Mouse (Mus musculus) gastrocnemius, postnatal 36 days (tissue): ENCODE data around the gene BC049715. TPM values are rescaled to one million over a fixed set of nuclear protein-coding genes. Genes with fewer than 3 reads are reported as not detected.
A peak's percentile ranks its signal among the peaks of the same experiment; 100 is the strongest.
"Not testable (repeated sequence)": the region's sequence is repeated elsewhere in the genome, so short reads cannot be mapped to it uniquely, and the experiment has no call there.

Experiments used
- DNase-seq, 2 experiments: peaks; one replicate each; pipeline ENCODE4 v3.0.0; 2022
- intact Hi-C: fragments of 180-260 bp; cut with DNase I; formaldehyde crosslinking; loops from one replicate; pipeline ENCODE4 v1.15.1; 2025
- microRNA-seq, 2 experiments: library from miRNA; unstranded; fragments of <30 nt; microRNA quantifications; one replicate each; pipeline ENCODE4 v1.2.0; 2021
- total RNA-seq, 2 experiments: library from RNA; stranded (reverse); gene quantifications; 2 replicates each; pipeline ENCODE4 v1.2.3; 2021

BC049715 gene
- total RNA-seq, 2 experiments from 2014 or later: 0.07 to 0.20 TPM

DNA sequence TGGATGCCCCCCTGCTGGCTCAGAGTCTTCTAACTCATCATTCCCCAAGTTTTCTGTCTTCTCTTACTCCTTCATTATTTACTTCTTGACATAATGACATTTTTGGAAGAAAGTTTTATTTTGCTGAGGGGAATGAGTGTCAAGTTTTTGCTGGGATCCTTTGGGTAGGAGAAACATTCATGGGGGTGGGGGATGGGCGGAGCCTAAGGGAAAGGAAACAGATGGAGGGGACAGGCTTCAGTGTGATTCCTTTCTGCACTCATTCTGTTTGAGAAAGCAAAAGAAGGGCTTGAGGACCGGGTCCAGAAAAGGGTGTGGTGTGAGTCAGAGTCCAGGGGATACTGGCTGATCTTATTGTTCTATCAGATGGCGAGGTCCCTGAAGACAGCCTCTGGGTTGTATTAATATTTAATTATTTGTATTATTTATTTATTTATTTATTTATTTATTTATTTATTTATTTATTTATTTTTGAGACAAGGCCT lies 56.0 kb downstream of the BC049715 start:
- DNase-seq: no peak
- intact Hi-C loops: no loop called here

DNA sequence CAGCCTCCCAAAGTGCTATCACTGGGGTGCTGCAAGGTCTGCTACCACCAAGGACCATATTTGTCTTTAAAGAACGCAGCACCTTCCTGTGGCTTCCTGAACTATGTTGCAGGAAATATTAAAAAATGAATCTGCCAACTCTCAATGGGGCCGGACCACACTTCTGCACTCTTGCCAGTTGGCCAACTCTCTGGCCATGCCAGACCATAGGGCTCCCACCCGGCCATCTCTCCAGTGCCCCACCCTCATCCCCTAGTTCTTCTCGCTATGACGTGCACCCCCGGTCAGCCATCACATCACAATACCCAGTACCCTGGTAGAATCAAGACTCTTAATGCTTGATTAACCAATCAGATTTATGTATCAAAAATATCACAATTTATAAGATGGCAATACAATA lies 56.5 kb downstream of the BC049715 start:
- DNase-seq: no peak
- intact Hi-C loops: no loop called here

DNA sequence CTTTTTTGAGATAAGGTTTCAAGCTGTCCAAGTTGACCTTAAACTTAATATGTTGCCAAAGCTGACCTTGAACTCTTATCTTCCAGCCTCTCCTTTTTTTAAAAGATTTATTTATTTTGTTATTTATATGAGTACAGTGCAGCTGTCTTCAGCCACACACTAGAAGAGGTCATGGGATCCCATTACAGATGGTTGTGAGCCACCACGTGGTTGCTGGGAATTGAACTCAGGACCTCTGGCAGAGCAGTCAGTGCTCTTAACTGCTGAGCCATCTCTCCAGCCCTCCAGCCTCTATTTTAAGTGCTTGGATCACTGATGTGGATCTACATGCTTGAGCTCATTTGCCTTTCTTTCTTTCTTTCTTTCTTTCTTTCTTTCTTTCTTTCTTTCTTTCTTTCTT lies 57.3 kb downstream of the BC049715 start:
- DNase-seq, intact Hi-C loops: not testable (repeated sequence)

DNA sequence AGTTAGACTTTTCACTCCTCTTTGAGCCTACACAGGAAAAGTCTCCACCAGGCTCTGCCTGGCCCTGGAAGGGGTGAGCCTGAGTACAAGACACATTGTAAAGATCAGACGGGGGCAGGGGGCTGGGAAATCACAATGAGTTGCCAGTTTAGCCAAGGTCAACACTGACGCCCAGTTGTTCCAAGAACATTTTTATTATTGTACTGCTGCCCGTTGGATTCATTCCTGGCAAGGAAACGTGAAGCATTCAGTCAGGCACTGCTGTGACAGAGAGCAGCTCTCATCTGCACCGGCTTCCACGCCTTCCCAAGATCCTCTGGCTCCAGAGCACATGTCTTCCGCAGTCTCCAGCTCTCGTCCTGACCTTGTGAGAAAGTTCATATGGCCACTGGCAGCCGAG lies 60.4 kb downstream of the BC049715 start:
- peak; percentile 25 to 32 for DNase-seq
- intact Hi-C loops: no loop called here

DNA sequence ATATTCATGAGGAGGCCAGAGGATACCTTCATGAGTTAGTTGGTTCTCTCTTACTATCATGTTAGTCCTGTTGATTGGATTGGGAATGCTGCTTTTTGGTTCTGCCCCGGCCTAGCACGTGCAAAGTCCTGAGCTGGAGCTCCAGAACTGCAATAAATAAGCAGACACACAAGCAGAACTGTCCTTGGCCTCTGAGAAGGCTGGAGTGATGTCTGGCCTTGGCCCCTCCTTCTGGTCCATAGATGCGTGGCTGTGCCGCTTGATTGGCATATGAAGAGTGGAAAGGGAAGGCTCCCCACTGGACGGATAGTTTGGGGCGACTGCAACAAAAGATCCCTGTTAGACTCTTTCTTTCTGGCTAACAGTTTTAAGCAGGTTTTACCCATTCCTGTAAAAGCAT lies 61.6 kb downstream of the BC049715 start:
- no peak for DNase-seq
- intact Hi-C loops: no loop called here

DNA sequence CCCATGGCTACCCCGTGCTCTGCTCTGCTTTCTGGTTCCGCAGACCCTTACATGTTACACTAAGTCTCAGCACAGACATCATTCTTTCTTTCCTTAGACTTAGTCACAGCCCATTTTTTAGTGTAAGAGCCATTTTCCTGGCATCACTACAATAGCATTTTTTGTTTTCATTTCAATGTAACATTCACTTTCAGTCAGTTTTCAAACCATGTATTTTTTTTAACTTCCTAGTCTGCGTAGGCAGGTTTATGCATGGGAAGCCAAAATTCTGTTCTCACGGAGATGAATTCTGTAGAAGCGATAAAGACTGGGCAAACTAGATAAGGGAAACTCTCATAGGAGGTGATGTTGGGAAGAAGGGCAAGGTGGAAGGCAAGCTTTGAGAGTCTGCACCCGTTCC lies 62.1 kb downstream of the BC049715 start:
- intact Hi-C loops: no loop called here
- DNase-seq: no peak

Small RNAs within 50 kb of the gene (microRNA-seq; reads per million reads assigned to microRNA genes)
- gene Gm44364: 0 reads per million in 2 experiments

Other genes starting within 250 kb of the BC049715 start
- 10 to 100 TPM; 13.7 to 16.8 TPM for gene Plbd1, start 165.7 kb upstream of the BC049715 start, total RNA-seq
- gene Gucy2c, start 45.9 kb upstream of the BC049715 start, total RNA-seq: not detected
- gene Hist4h4, start 23.2 kb upstream of the BC049715 start, total RNA-seq: 1 to 10 TPM; 4.8 to 4.9 TPM
- gene H2afj, start 19.4 kb upstream of the BC049715 start, total RNA-seq: 10 to 100 TPM; 11.3 to 12.8 TPM
- 10 to 100 TPM; 43.3 to 45.5 TPM for gene Wbp11, start 607 bp downstream of the BC049715 start, total RNA-seq
- under 1 TPM; 0.15 to 0.69 TPM for gene Smco3, start 7.8 kb downstream of the BC049715 start, total RNA-seq
- gene Art4, start 30.1 kb downstream of the BC049715 start, total RNA-seq: under 1 TPM in 1 of 2 experiments, not detected in 1; 0.13 TPM
- 10 to 100 TPM; 72.6 to 84.1 TPM for gene Mgp, start 48.2 kb downstream of the BC049715 start, total RNA-seq
- not detected for gene Erp27, start 94.6 kb downstream of the BC049715 start, total RNA-seq
- not detected for gene Pde6h, start 96.2 kb downstream of the BC049715 start, total RNA-seq
- gene Arhgdib, start 114.3 kb downstream of the BC049715 start, total RNA-seq: 1 to 10 TPM; 7.1 to 7.7 TPM